Mouse (Mus musculus) kidney, embryonic 14.5 days (tissue): ENCODE results near the gene Inafm2. TPM values are rescaled to one million over a fixed set of nuclear protein-coding genes. Genes with fewer than 3 reads are reported as not detected.
A peak's percentile ranks its signal among the peaks of the same experiment; 100 is the strongest.

Source experiments
- ATAC-seq: fragments of 200-750 bp; cut with Nextera tagmentation; 2 replicates; pipeline ENCODE4 v1.8.0; 2017; ENCODE audit warnings: moderate number of reproducible peaks, mild to moderate bottlenecking, moderate TSS enrichment, moderate library complexity; ENCODE audit not compliant: low FRiP score, low TSS enrichment
- H3K27ac ChIP-seq: fragments of 300-500 bp; sonication (generic); 2 replicates; pipeline ENCODE4 v1.5.1; 2014; ENCODE audit warnings: low read depth, mild to moderate bottlenecking, low read length, moderate library complexity, mixed read lengths
- H3K27me3 ChIP-seq: fragments of 300-500 bp; sonication (generic); 2 replicates; pipeline ENCODE4 v1.6.1; 2014; ENCODE audit warnings: mild to moderate bottlenecking, low read length; ENCODE audit not compliant: control insufficient read depth, insufficient read depth
- H3K36me3 ChIP-seq: fragments of 300-500 bp; sonication (generic); 2 replicates; pipeline ENCODE4 v1.6.1; 2014; ENCODE audit warnings: low read length, mixed read lengths; ENCODE audit not compliant: control insufficient read depth, insufficient read depth
- H3K4me1 ChIP-seq: fragments of 300-500 bp; sonication (generic); 2 replicates; pipeline ENCODE4 v1.6.1; 2014; ENCODE audit warnings: low read length, mixed read lengths; ENCODE audit not compliant: control insufficient read depth, insufficient read depth
- H3K4me2 ChIP-seq: fragments of 300-500 bp; sonication (generic); replicated peaks from 2 replicates; pipeline ENCODE4 v1.6.1; 2014; ENCODE audit warnings: low read depth, mild to moderate bottlenecking, low read length
- H3K4me3 ChIP-seq: fragments of 300-500 bp; sonication (generic); 2 replicates; pipeline ENCODE4 v1.5.1; 2014; ENCODE audit warnings: mild to moderate bottlenecking, low read length
- H3K9ac ChIP-seq: fragments of 300-500 bp; sonication (generic); 2 replicates; pipeline ENCODE4 v1.6.1; 2014; ENCODE audit warnings: low read depth, mild to moderate bottlenecking, low read length, moderate library complexity
- H3K9me3 ChIP-seq: fragments of 300-500 bp; sonication (generic); 2 replicates; pipeline ENCODE4 v1.6.1; 2016; ENCODE audit warnings: low read length; ENCODE audit not compliant: control insufficient read depth
- WGBS: fragments of 180-500 bp; shearing (Covaris S2); extraction: QIAGEN DNeasy Blood & Tissue Kit; methylation state at CpG from one replicate; pipeline ENCODE4 v1.1.7; 2014; 5-methylcytosine and 5-hydroxymethylcytosine counted together
- polyA plus RNA-seq: library from polyadenylated mRNA; unstranded; fragments of >200 nt; fragmentation: Nextera tagmentation; extraction: Ambion mirVana; gene quantifications from 2 replicates; pipeline ENCODE4 v1.2.1, GENCODE M21; 2014

Inafm2 gene
- polyA plus RNA-seq, 1 experiment from 2014 or later = 22.0 TPM

DNA sequence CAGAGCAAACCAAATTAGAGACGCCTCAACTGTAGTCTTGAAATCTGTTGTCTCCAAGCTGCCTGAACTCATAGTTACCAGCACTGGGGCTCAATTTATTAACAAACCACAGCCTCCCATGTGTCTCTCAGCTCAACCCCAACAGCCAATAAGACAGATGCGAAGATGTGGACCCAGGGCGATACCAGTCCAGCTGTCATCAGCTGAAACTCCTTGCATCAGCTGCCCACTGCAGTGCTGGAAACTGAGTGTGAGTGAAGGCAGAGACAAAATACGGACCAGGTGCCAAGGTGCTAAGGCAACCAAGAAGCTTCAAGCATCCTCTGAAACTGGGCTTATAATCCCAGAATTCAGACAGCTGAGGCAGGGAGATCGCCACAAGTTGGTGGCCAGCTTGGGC, 13.6 kb upstream of the Inafm2 start:
- H3K27me3 ChIP-seq = peaks cover 15% of the 10 kb centered on the region; the same call in 1 of the 2 replicates

DNA sequence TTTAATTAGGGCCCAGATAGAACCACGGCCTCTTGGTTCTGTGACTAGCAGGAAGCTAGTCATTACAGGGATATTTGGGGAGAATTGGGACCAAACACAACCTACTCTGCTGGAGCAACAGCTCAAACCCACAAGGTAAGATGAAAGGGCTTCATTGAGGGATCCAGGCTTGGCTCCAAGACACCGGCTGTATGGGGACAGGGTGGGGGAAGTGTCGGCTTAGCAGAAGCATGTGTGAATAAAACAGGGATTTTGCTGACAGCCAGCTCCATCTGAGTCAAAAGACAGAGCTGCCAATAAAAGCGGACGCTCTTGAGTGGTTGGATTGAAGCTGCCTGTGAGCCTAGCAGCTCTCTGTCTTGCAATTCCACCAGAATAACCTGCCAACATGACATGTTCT, 12.2 kb upstream of the Inafm2 start:
- Histone ChIP-seq H3K4me3 (no peak overlapping the region), H3K4me2 (no peak overlapping the region), H3K9me3 (no peaks in the 10 kb centered on the region), H3K27me3 (peaks cover 15% of the 10 kb centered on the region; the same call in 1 of the 2 replicates), H3K27ac (no peak overlapping the region), H3K36me3 (no peaks in the 10 kb centered on the region), H3K9ac (no peak overlapping the region), H3K4me1 (peaks cover 12% of the 10 kb centered on the region)
- 67% methylated on average over 5 of the region's 5 CpGs for WGBS
- no peak for ATAC-seq

More for the DNA sequence above, 13.6 kb upstream of the Inafm2 start:
- H3K36me3 ChIP-seq = no peaks in the 10 kb centered on the region
- no peak for ATAC-seq
- no peaks in the 10 kb centered on the region for H3K9me3 ChIP-seq
- H3K4me3 ChIP-seq = no peak overlapping the region
- WGBS = 86% methylated on average over 5 of the region's 5 CpGs
- no peak overlapping the region for H3K27ac ChIP-seq
- no peak overlapping the region for H3K4me2 ChIP-seq
- H3K9ac ChIP-seq = no peak overlapping the region
- peaks cover 20% of the 10 kb centered on the region for H3K4me1 ChIP-seq

DNA sequence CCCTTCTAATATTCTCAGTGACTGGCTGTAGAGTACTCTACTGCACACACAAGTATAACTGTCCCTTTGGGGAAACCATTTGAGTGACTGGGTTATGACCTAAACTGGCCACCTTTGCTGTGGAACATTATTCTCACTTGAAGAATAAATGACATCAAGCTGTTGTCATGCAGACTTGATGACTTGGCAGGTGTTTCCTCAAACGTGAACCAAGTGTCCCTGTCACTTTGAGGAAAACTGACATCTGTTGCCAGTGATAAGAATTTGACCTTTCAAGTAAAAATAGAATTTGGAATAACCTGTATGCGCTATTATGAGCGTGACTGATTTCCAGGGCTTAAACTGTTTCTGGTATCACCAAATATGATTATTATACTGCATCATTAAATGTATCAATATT, 5.2 kb upstream of the Inafm2 start:
- Histone ChIP-seq H3K4me3 (no peak overlapping the region), H3K9ac (no peak overlapping the region), H3K27ac (no peak overlapping the region), H3K9me3 (no peaks in the 10 kb centered on the region), H3K4me1 (peaks cover 6% of the 10 kb centered on the region; the same call in 1 of the 2 replicates), H3K27me3 (peaks cover 18% of the 10 kb centered on the region; the same call in 1 of the 2 replicates), H3K36me3 (no peaks in the 10 kb centered on the region), H3K4me2 (no peak overlapping the region)
- ATAC-seq = no peak
- 70% methylated on average over 3 of the region's 3 CpGs for WGBS

DNA sequence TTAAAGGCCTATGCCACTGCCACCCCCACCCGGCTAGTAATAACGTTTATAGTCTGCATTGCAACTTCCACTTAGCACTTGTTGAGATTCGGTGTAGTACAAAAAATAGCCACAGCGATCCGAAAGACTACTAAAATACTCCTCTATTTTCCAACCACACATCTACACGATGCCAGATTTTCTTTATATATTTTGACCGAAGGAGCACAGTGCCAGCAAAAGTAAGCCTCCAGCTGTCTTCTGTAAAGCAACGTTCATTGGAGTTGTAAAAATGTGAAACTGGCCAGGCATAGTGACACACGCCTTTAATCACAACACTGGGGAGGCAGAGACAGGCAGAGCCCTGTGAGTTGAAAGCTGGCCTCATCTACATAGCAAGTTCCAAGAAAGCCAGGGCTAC, 4.4 kb upstream of the Inafm2 start:
- peaks cover 6% of the 10 kb centered on the region; the same call in 1 of the 2 replicates for H3K4me1 ChIP-seq
- no peak overlapping the region for H3K9ac ChIP-seq
- ATAC-seq = no peak
- peaks cover 18% of the 10 kb centered on the region; the same call in 1 of the 2 replicates for H3K27me3 ChIP-seq
- H3K27ac ChIP-seq = no peak overlapping the region
- no peaks in the 10 kb centered on the region for H3K9me3 ChIP-seq
- no peak overlapping the region for H3K4me2 ChIP-seq
- 66% methylated on average over 9 of the region's 9 CpGs for WGBS
- H3K4me3 ChIP-seq = no peak overlapping the region
- no peaks in the 10 kb centered on the region for H3K36me3 ChIP-seq

DNA sequence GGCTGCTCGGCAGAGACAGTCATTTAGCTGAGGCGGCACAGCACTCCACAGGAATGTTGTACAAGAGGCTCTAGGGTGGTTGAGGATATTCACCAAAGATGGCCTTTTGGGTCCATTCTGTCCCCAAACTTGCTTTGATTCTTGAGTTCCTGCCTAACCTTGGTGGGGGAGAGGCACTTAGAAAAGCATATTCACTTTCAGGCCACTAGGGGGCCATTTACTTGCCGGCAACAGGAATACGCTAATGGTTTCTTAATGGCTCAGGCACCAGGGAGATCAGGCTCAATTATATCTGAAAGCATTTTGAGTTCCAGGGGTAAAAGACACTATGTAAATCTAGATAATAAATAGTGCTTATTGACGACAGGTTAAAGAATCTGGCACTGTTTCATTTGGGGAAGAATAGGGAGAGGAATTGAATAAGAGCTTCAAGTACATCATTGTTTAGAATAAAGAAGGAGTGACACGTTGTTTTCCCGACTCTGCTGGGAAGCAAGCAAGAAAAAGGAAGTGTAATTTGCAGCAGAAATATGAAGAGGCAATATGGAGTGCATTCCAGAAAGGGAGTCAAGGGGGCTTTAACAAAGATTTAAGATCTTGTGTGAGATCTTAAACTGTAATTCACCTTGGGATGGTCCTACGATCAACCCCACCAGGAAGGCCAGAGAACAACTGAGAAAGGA, 2.2 kb upstream of the Inafm2 start:
- Histone ChIP-seq H3K36me3 (no peaks in the 10 kb centered on the region), H3K9me3 (no peaks in the 10 kb centered on the region), H3K4me2 (no peak overlapping the region), H3K9ac (no peak overlapping the region), H3K4me1 (peaks cover 14% of the 10 kb centered on the region), H3K27ac (no peak overlapping the region), H3K4me3 (no peak overlapping the region), H3K27me3 (peaks cover 20% of the 10 kb centered on the region; the same call in 1 of the 2 replicates)
- ATAC-seq = no peak
- 26% methylated on average over 8 of the region's 8 CpGs for WGBS

DNA sequence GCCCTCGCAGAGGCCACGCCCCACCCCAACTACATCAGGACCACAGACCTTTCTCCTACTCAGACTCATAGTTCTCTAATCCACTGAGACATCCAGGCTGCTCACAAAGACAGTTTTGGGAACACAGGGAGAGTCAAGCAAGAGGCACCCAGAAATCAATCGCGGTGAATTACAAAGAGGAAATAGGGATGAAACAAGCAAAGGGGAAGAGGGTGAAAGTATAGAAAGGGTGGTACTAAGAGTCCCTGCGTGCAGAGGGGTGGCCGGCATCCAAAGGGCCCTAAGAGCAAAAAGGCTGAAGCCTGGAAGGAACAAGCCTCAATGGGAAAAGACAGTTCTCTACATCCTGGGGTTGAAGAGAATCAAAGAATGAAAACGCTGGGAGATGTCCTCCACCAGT, 937 bp upstream of the Inafm2 start:
- Histone ChIP-seq H3K9me3 (no peaks in the 10 kb centered on the region), H3K27ac (no peak overlapping the region), H3K4me1 (peaks cover 14% of the 10 kb centered on the region), H3K36me3 (peaks cover 1% of the 10 kb centered on the region; the same call in 1 of the 2 replicates), H3K4me2 (no peak overlapping the region; the same call in 1 of the 2 replicates), H3K4me3 (peak overlapping the region; percentile 84; the same call in 1 of the 2 replicates), H3K27me3 (peaks cover 20% of the 10 kb centered on the region; the same call in 1 of the 2 replicates), H3K9ac (no peak overlapping the region)
- ATAC-seq = no peak
- 9% methylated on average over 7 of the region's 7 CpGs for WGBS

DNA sequence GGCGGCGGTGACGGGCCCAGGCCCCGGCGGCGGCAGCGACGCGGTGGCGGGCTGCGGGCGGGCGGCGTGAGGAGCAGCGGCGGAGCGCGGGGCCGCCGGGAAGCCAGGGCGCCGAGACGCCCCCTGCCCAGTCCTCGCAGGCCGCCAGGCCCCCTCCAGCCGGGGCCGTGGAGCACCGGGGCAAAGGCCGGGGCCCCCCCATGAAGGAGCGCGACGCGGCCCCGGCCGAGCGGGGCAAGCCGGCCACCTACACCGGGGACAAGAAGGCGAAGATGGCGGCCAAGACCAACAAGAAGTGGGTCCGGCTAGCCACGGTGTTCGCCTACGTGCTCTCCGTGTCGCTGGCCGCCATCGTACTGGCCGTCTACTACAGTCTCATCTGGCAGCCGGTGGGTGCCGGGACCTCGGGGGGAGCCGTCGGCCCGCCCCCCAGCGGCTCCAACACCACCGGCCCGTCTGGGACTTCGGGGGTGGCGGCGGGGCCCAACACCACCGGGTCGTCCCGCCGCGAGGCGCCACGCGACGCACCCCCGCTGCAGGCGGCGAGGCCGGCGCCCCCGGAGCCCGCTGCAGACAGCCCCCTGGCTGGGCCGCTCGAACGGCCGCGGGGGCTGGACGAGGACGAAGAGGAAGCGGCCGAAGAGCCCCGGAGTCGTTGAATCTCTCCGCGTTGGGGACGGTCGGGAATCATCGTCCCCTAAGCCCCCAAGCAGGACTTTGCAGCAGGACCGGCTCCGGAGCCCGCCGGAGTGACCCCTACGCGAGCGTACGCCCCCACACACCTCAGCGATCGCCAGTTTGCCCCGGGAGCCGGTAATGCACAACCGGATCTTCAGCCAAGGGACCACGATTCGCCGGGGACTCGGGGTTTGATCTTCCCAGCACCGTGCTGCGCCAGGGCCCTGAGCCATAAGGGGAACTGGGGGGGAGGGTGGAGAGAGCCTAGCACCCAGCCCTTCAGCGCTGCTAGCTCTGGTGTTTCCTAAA, 650 bp downstream of the Inafm2 start:
- H3K36me3 ChIP-seq = peaks cover 4% of the 10 kb centered on the region; the same call in 1 of the 2 replicates
- no peaks in the 10 kb centered on the region for H3K9me3 ChIP-seq
- ATAC-seq = peak; percentile 58
- peak overlapping the region; percentile 99 for H3K4me2 ChIP-seq
- no peak overlapping the region for H3K27ac ChIP-seq
- H3K4me1 ChIP-seq = peaks cover 14% of the 10 kb centered on the region
- H3K4me3 ChIP-seq = peak overlapping the region; percentile 84
- H3K27me3 ChIP-seq = peaks cover 20% of the 10 kb centered on the region; the same call in 1 of the 2 replicates
- peak overlapping the region; percentile 87 for H3K9ac ChIP-seq
- under 1% methylated on average over 83 of the region's 113 CpGs for WGBS

DNA sequence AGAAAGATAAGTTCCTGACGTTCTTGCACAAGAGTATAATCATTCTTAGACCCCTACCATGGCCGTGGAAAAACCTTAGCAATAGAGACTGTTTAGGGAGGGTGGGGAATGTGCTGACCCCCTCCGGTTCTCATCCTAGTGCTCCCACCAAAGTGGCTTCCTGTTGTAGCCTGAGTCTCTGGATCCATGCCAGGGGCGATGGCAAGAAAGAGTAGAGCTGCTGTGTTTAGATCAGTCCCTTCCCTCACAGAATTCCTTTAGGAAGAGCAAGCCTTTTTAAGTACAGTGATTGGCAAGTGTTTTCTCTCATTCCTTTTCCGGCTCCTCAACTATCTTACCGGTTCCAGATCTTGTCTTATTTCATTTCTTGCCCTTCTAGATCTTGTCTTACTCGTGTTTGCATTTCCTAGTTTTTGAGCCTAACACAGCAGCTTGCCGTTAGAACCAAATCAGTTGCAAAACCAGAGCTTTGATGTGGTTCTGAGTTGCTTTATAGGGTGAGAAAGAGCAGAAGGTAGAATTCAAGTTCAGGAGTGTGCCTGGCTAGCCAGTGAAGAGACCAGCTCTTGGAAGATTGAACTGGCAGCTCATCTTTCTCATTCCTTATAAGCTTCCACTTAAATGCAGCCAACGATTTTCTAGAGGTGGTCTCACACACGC, 1.9 kb downstream of the Inafm2 start:
- 37% methylated on average over 10 of the region's 10 CpGs for WGBS
- Histone ChIP-seq H3K4me1 (peaks cover 18% of the 10 kb centered on the region), H3K27ac (no peak overlapping the region), H3K9ac (no peak overlapping the region; the same call in 1 of the 2 replicates), H3K27me3 (peaks cover 14% of the 10 kb centered on the region; the same call in 1 of the 2 replicates), H3K36me3 (peaks cover 4% of the 10 kb centered on the region; the same call in 1 of the 2 replicates), H3K4me2 (peak overlapping the region; percentile 99), H3K9me3 (no peaks in the 10 kb centered on the region), H3K4me3 (peak overlapping the region; percentile 84)
- ATAC-seq = no peak
